Mouse (Mus musculus) kidney, adult 2 months (tissue): ENCODE data around the gene Dhrs7. TPM values are rescaled to one million over a fixed set of nuclear protein-coding genes. Genes with fewer than 3 reads are reported as not detected.

Experiments
- DNase-seq: peaks from one replicate; pipeline ENCODE4 v3.0.0; 2021
- H3K27ac ChIP-seq: fragments of 200-500 bp; 2 replicates; pipeline ENCODE4 v1.5.1; 2012; ENCODE audit warnings: low read depth, low read length, control low read depth, inconsistent platforms; ENCODE audit not compliant: insufficient read depth
- H3K27me3 ChIP-seq: fragments of 200-500 bp; replicated peaks from 2 replicates; pipeline ENCODE4 v1.6.1; 2012; ENCODE audit warnings: mild to moderate bottlenecking, moderate library complexity, low read length, inconsistent platforms; ENCODE audit not compliant: control insufficient read depth, insufficient read depth
- H3K36me3 ChIP-seq: fragments of 200-500 bp; 2 replicates; pipeline ENCODE4 v1.6.1; 2012; ENCODE audit warnings: mild to moderate bottlenecking, moderate library complexity, low read length, inconsistent platforms; ENCODE audit not compliant: control insufficient read depth, insufficient read depth
- H3K4me1 ChIP-seq: fragments of 200-500 bp; 2 replicates; pipeline ENCODE4 v1.6.1; 2011; ENCODE audit warnings: low read length; ENCODE audit not compliant: control insufficient read depth, insufficient read depth
- H3K4me3 ChIP-seq: fragments of 200-500 bp; 2 replicates; pipeline ENCODE4 v1.5.1; 2011; ENCODE audit warnings: mild to moderate bottlenecking, low read depth, low read length, control low read depth; ENCODE audit not compliant: insufficient read depth
- CTCF ChIP-seq: fragments of 200-500 bp; conservative IDR thresholded peaks from 2 replicates; pipeline ENCODE4 v1.5.1; 2011; ENCODE audit warnings: low read depth, mild to moderate bottlenecking, control low read depth, low read length, moderate library complexity, mixed read lengths; ENCODE audit not compliant: insufficient read depth, insufficient read length
- POLR2A ChIP-seq: fragments of 200-500 bp; IDR thresholded peaks from one replicate; pipeline ENCODE4 v1.6.1; 2011; ENCODE audit warnings: low read depth, low read length, control low read depth
- WGBS: fragments of 180-500 bp; shearing (Covaris S2); methylation state at CpG from one replicate; pipeline ENCODE4 v1.1.7; 2018; 5-methylcytosine and 5-hydroxymethylcytosine counted together
- polyA plus RNA-seq: library from polyadenylated mRNA; depleted of rRNA; stranded (reverse); fragments of >200 nt; gene quantifications from 2 replicates; pipeline ENCODE4 v1.2.3, GENCODE M21; 2012

Dhrs7 gene
- polyA plus RNA-seq, 1 experiment: 42.3 TPM

- no peak overlapping the region for H3K4me3 ChIP-seq
- H3K4me1 ChIP-seq: no peaks in the 10 kb centered on the region
- H3K36me3 ChIP-seq: no peaks in the 10 kb centered on the region
- DNase-seq: no peak
- WGBS: 89% methylated on average over 3 of the region's 3 CpGs
- no peak for TF ChIP-seq POLR2A
- no peak for TF ChIP-seq CTCF
- H3K27me3 ChIP-seq: no peaks in the 10 kb centered on the region
- H3K27ac ChIP-seq: no peak overlapping the region
These were observed 18.9 kb upstream of the Dhrs7 start for GRCm38 (mm10) chr12:72683612-72684011.

DNA sequence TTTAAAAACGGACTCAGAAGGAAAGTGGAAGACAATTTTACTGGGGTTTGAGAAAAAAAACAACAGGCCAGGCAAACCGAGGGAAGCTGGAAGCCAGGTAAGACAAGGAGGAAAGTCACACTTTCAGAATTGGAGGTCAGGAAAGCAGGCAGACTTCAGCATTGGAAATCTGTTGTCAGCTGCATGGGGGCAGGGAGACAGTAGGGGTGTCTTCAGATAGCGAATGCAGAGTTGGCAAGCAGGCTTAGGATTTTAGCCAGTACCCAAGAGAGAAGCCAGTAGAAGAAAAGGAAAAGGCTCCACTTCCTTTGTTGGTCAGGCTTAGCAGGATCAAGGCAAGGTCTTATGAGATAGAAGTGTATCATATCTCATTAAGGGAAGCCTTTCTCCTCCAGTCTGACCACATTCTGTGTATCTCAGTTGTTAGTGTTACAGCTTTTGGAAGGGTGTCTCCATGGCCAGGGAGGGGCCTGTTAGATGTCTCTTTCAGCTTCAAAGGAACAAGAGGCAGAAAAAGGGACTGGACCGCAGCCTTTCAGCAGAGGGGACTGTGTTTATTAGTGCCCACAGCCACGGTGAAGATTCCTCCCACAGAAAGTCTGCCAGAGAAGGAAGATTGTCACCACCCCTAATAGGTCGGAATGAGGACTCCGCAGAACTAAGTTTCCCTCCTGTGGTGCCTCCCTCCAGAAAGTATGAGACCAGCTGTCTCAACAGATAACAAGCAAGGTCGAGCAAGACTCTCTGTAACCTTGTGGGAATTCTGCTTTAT, 18.0 kb upstream of the Dhrs7 start:
- Histone ChIP-seq H3K27ac (no peak overlapping the region), H3K4me1 (no peaks in the 10 kb centered on the region), H3K27me3 (no peaks in the 10 kb centered on the region), H3K36me3 (no peaks in the 10 kb centered on the region), H3K4me3 (no peak overlapping the region)
- WGBS: 63% methylated on average over 8 of the region's 8 CpGs
- DNase-seq: no peak
- TF ChIP-seq POLR2A: no peak

DNA sequence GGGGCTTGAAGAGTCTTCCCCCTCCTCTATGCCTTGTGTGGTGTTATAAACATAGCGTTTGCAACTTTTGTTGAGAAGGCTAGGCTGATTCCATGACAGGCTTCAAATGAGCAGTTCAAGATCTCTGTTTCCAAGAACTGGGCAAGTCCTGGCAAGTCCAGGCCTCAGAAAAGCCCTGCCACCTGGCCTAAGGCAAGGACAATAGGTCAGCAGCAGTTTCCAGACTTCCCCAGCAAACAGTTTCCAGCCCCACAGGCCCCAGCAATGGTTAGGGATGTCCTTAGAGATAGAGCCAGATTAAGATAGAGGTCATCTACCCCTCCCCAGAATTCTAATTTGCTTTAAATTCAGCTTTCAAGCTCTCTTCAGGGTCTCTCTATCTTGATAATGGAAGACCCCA, 17.2 kb upstream of the Dhrs7 start:
- H3K4me3 ChIP-seq: no peak overlapping the region
- TF ChIP-seq CTCF (no peak), POLR2A (no peak)
- no peak for DNase-seq
- H3K4me1 ChIP-seq: no peaks in the 10 kb centered on the region
- no peak overlapping the region for H3K27ac ChIP-seq
- H3K27me3 ChIP-seq: no peaks in the 10 kb centered on the region
- WGBS: 100% methylated on average over 1 of the region's 1 CpGs
- no peaks in the 10 kb centered on the region for H3K36me3 ChIP-seq

DNA sequence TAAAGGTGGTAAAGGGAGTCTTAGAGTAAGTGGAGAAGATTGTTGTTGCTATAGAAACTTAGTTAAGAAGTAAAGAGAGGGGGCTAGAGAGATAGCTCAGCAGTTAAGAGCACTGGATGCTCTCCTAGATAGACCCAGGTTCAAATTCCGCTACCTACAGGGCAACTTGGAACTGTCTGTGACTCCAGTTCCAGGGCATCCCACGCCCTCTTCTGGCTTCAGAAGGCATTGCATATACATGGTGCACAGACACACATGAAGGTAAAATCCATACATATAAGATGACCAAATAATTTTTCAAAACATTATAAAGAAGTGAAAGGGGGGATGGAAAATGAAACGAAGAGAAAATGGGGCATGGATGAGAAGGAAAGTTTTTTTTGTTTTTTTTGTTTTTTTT, 14.9 kb upstream of the Dhrs7 start:
- 81% methylated on average over 3 of the region's 3 CpGs for WGBS
- Histone ChIP-seq H3K27me3 (no peaks in the 10 kb centered on the region), H3K4me1 (no peaks in the 10 kb centered on the region), H3K36me3 (no peaks in the 10 kb centered on the region), H3K4me3 (no peak overlapping the region), H3K27ac (no peak overlapping the region)
- TF ChIP-seq POLR2A: no peak
- TF ChIP-seq CTCF: peak; percentile 31; the same call in 1 of the 2 replicates
- DNase-seq: no peak

DNA sequence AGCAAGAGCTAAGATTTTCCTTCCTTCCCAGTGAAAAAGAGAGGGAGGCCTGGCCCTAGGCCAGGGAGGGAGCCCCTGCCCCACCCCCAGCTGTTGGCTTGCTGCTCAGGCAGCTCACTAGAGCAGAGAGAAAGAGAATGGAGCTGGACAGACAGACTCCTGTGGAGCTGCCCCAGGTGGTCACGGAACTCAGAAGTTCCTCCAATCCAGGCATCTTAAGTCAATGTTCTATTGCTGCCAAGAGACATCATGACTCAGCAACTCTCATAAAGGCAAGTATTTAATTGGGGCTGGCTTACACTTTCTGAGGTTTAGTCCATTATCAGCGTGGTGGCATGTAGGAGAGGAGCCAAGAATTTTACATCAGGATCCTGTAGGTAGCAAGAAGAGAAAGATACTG, 10.1 kb upstream of the Dhrs7 start:
- Histone ChIP-seq H3K36me3 (no peaks in the 10 kb centered on the region), H3K27ac (no peak overlapping the region), H3K4me1 (no peaks in the 10 kb centered on the region), H3K27me3 (no peaks in the 10 kb centered on the region; the same call in 1 of the 2 replicates), H3K4me3 (no peak overlapping the region)
- WGBS: 70% methylated on average over 2 of the region's 2 CpGs
- no peak for DNase-seq
- TF ChIP-seq POLR2A: no peak
- no peak for TF ChIP-seq CTCF

DNA sequence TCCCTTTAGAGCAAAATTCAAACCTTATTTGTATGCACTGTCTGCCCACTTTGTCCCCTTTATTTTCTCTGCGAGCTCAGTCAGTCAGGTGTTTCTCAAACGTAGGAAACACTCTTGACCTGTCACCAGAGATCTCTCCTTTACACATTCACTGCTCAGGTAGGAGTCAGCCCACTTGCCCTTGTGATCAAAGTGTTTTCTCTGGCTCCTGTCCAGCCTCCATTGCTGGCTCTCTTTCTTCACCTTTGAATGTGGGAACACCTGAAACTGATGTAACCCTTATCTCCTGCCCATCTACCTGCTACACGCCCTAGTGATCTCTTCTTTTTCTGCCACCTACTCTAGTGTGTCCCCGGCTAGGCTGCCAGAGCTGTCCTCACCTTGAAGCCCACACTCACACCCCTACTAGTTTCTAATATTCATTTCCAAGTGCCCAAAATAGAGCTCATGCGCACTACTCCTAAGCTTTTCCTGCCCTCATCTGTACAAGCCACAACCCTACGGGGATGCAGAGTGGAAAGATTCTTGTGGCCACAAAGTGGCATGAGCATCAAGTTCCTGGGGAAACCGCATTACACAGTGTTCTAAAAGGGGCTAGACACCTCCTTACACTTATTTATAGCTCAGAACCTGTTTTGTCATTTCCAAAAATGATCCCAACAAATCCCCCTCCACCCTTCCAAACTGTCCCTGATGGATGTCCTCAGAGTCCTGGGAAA, 9.5 kb upstream of the Dhrs7 start:
- TF ChIP-seq CTCF (no peak), POLR2A (no peak)
- DNase-seq: no peak
- Histone ChIP-seq H3K27me3 (no peaks in the 10 kb centered on the region; the same call in 1 of the 2 replicates), H3K4me3 (no peak overlapping the region), H3K36me3 (no peaks in the 10 kb centered on the region), H3K4me1 (no peaks in the 10 kb centered on the region), H3K27ac (no peak overlapping the region)
- WGBS: 63% methylated on average over 7 of the region's 7 CpGs

GRCm38 (mm10) chr12:72671516-72672135, 6.9 kb upstream of the Dhrs7 start:
- Histone ChIP-seq H3K36me3 (no peaks in the 10 kb centered on the region), H3K27ac (no peak overlapping the region), H3K4me3 (no peak overlapping the region), H3K4me1 (no peaks in the 10 kb centered on the region), H3K27me3 (no peaks in the 10 kb centered on the region; the same call in 1 of the 2 replicates)
- TF ChIP-seq POLR2A: no peak
- TF ChIP-seq CTCF: no peak
- WGBS: 96% methylated on average over 6 of the region's 6 CpGs
- no peak for DNase-seq
